Mouse (Mus musculus) layer of hippocampus, adult 11-12 months (tissue): ENCODE results near the gene Car14.

Experiments used
- DNase-seq: peaks from one replicate; pipeline ENCODE4 v3.0.0; 2022; ENCODE audit warnings: low spot score

Car14 gene

DNA sequence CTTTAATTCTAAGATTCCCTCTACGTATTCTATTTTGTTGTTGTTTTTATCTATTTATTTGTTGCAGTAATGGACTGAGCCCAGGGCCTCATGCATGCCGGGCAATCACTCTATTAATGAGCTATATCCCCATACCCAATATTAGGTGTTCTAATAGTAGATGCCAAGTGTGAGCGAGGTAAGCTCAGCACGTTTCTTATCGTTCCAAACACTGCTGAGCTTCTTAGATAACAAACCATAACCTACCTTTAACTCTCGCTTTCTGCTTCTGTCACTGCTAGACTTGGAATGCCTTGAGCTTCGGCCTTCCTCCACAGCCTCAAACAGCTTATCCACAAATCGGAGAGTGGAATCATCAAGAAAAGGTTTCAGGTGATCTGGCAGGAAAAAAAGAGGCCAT lies 53.2 kb downstream of the Car14 start:
- no peak for DNase-seq

- no peak for DNase-seq
Observed at GRCm38 (mm10) chr3:95850611-95851010, 53.9 kb downstream of the Car14 start.
